Mouse (Mus musculus) heart, postnatal 0 days (tissue): ENCODE measurements around the gene Abcc4. TPM values are rescaled to one million over a fixed set of nuclear protein-coding genes. Genes with fewer than 3 reads are reported as not detected.
A peak's percentile ranks its signal among the peaks of the same experiment; 100 is the strongest.
"Not testable (repeated sequence)": the region's sequence is repeated elsewhere in the genome, so short reads cannot be mapped to it uniquely, and the experiment has no call there.

Source experiments
- ATAC-seq: fragments of 200-750 bp; cut with Nextera tagmentation; 2 replicates; pipeline ENCODE4 v1.8.0; 2017; ENCODE audit warnings: low read depth, moderate number of reproducible peaks, moderate library complexity; ENCODE audit not compliant: insufficient read depth
- DNase-seq: peaks from one replicate; pipeline ENCODE4 v3.0.0-alpha.2; 2016; ENCODE audit warnings: low spot score
- H3K27ac ChIP-seq: fragments of 300-500 bp; sonication (generic); 2 replicates; pipeline ENCODE4 v1.5.1; 2014; ENCODE audit warnings: low read depth, mild to moderate bottlenecking
- H3K27me3 ChIP-seq: fragments of 300-500 bp; sonication (generic); 2 replicates; pipeline ENCODE4 v1.6.1; 2014; ENCODE audit warnings: low read length, mixed read lengths; ENCODE audit not compliant: control insufficient read depth, insufficient read depth
- H3K36me3 ChIP-seq: fragments of 300-500 bp; sonication (generic); replicated peaks from 2 replicates; pipeline ENCODE4 v1.6.1; 2014; ENCODE audit warnings: low read length, mixed read lengths; ENCODE audit not compliant: control insufficient read depth, insufficient read depth
- H3K4me1 ChIP-seq: fragments of 300-500 bp; sonication (generic); 2 replicates; pipeline ENCODE4 v1.6.1; 2014; ENCODE audit warnings: antibody characterized with exemption; ENCODE audit not compliant: control insufficient read depth, insufficient read depth
- H3K4me2 ChIP-seq: fragments of 300-500 bp; sonication (generic); 2 replicates; pipeline ENCODE4 v1.6.1; 2014; ENCODE audit warnings: low read depth, mild to moderate bottlenecking, low read length, moderate library complexity
- H3K4me3 ChIP-seq: fragments of 300-500 bp; sonication (generic); 2 replicates; pipeline ENCODE4 v1.5.1; 2014; ENCODE audit warnings: low read depth, low read length
- H3K9ac ChIP-seq: fragments of 300-500 bp; sonication (generic); replicated peaks from 2 replicates; pipeline ENCODE4 v1.6.1; 2014; ENCODE audit warnings: low read depth, low read length, mixed read lengths
- H3K9me3 ChIP-seq: fragments of 300-500 bp; sonication (generic); replicated peaks from 2 replicates; pipeline ENCODE4 v1.6.1; 2016; ENCODE audit warnings: low read length; ENCODE audit not compliant: control insufficient read depth
- CTCF ChIP-seq: IDR thresholded peaks from 2 replicates; pipeline ENCODE4 v1.5.1; 2016; ENCODE audit warnings: antibody characterized with exemption, control low read depth, low read depth
- EP300 ChIP-seq: IDR thresholded peaks from 2 replicates; pipeline ENCODE4 v1.6.1; 2016; ENCODE audit warnings: antibody characterized with exemption, low read depth
- WGBS: fragments of 180-500 bp; shearing (Covaris S2); extraction: QIAGEN DNeasy Blood & Tissue Kit; methylation state at CpG from one replicate; pipeline ENCODE4 v1.1.7; 2014; 5-methylcytosine and 5-hydroxymethylcytosine counted together
- polyA plus RNA-seq: library from polyadenylated mRNA; unstranded; fragments of >200 nt; fragmentation: Nextera tagmentation; extraction: Ambion mirVana; gene quantifications from 2 replicates; pipeline ENCODE4 v1.2.1, GENCODE M21; 2015
- total RNA-seq: library from RNA; depleted of rRNA; stranded (reverse); fragments of >200 nt; gene quantifications from 2 replicates; pipeline ENCODE4 v1.2.3, GENCODE M21; 2014; ENCODE audit warnings: low replicate concordance

The Abcc4 gene
- total and polyA plus RNA-seq, 2 experiments from 2014 or later, result 0.83 to 2.0 TPM

- Histone ChIP-seq H3K4me1 (no peaks in the 10 kb centered on the region), H3K36me3 (no peaks in the 10 kb centered on the region), H3K9me3 (no peaks in the 10 kb centered on the region), H3K9ac (no peak overlapping the region), H3K4me3 (no peak overlapping the region), H3K4me2 (0 out of 2 replicates have a peak overlapping the region, but pooled peaks have one; percentile 8), H3K27me3 (no peaks in the 10 kb centered on the region), H3K27ac (no peak overlapping the region)
- TF ChIP-seq CTCF, result no peak
- no peak for TF ChIP-seq EP300
- ATAC-seq (peak; percentile 17; the same call in 1 of the 2 replicates), DNase-seq (peak; percentile 18)
- WGBS, result 45% methylated on average over 6 of the region's 6 CpGs
Observed at GRCm38 (mm10) chr14:118544493-118544892, 161.5 kb downstream of the Abcc4 start.

GRCm38 (mm10) chr14:118542947-118543346 lies 163.1 kb downstream of the Abcc4 start:
- H3K4me1 ChIP-seq, result no peaks in the 10 kb centered on the region
- H3K27ac ChIP-seq, result no peak overlapping the region
- WGBS, result 80% methylated on average over 9 of the region's 9 CpGs
- TF ChIP-seq EP300 (no peak), CTCF (no peak)
- no peaks in the 10 kb centered on the region for H3K27me3 ChIP-seq
- DNase-seq (no peak), ATAC-seq (no peak)
- H3K4me2 ChIP-seq, result no peak overlapping the region
- H3K4me3 ChIP-seq, result no peak overlapping the region
- no peaks in the 10 kb centered on the region for H3K9me3 ChIP-seq
- no peak overlapping the region for H3K9ac ChIP-seq
- H3K36me3 ChIP-seq, result no peaks in the 10 kb centered on the region

- Histone ChIP-seq H3K4me1 (no peaks in the 10 kb centered on the region), H3K27ac (no peak overlapping the region), H3K9me3 (no peaks in the 10 kb centered on the region), H3K4me3 (no peak overlapping the region), H3K27me3 (no peaks in the 10 kb centered on the region), H3K4me2 (no peak overlapping the region), H3K9ac (no peak overlapping the region), H3K36me3 (no peaks in the 10 kb centered on the region)
- ATAC-seq, result no peak
- 74% methylated on average over 3 of the region's 3 CpGs for WGBS
- TF ChIP-seq CTCF (no peak), EP300 (no peak)
- DNase-seq, result no peak
Observed at GRCm38 (mm10) chr14:118531539-118531938, 174.5 kb downstream of the Abcc4 start.

GRCm38 (mm10) chr14:118514280-118515031 lies 191.6 kb downstream of the Abcc4 start:
- 71% methylated on average over 9 of the region's 9 CpGs for WGBS
- Histone ChIP-seq H3K36me3 (no peaks in the 10 kb centered on the region), H3K9ac (no peak overlapping the region), H3K27me3 (no peaks in the 10 kb centered on the region), H3K4me1 (no peaks in the 10 kb centered on the region), H3K4me2 (no peak overlapping the region), H3K9me3 (no peaks in the 10 kb centered on the region), H3K4me3 (no peak overlapping the region), H3K27ac (no peak overlapping the region)
- no peak for ATAC-seq
- DNase-seq, result no peak
- no peak for TF ChIP-seq CTCF
- TF ChIP-seq EP300, result no peak

GRCm38 (mm10) chr14:118511715-118512114 lies 194.3 kb downstream of the Abcc4 start:
- H3K4me1 ChIP-seq, H3K27ac ChIP-seq, H3K27me3 ChIP-seq, H3K9me3 ChIP-seq, H3K36me3 ChIP-seq, DNase-seq, H3K9ac ChIP-seq, H3K4me2 ChIP-seq, ATAC-seq, H3K4me3 ChIP-seq: not testable (repeated sequence)
- 91% methylated on average over 6 of the region's 6 CpGs for WGBS

GRCm38 (mm10) chr14:118510793-118511192 lies 195.2 kb downstream of the Abcc4 start:
- H3K4me1 ChIP-seq, result no peaks in the 10 kb centered on the region
- no peaks in the 10 kb centered on the region for H3K27me3 ChIP-seq
- no peak overlapping the region for H3K4me2 ChIP-seq
- no peaks in the 10 kb centered on the region for H3K36me3 ChIP-seq
- TF ChIP-seq EP300 (no peak), CTCF (no peak)
- 80% methylated on average over 2 of the region's 2 CpGs for WGBS
- DNase-seq (no peak), ATAC-seq (no peak)
- H3K9me3 ChIP-seq, result no peaks in the 10 kb centered on the region
- H3K9ac ChIP-seq, result no peak overlapping the region
- H3K27ac ChIP-seq, result no peak overlapping the region
- H3K4me3 ChIP-seq, result no peak overlapping the region
